Mouse (Mus musculus) limb, embryonic 12.5 days (tissue): ENCODE results near the gene Pkmyt1. TPM values are rescaled to one million over a fixed set of nuclear protein-coding genes. Genes with fewer than 3 reads are reported as not detected.

ENCODE experiments used
- ATAC-seq: fragments of 200-750 bp; cut with Nextera tagmentation; 2 replicates; pipeline ENCODE4 v1.8.0; 2017; ENCODE audit warnings: low read depth, moderate TSS enrichment; ENCODE audit not compliant: insufficient number of reproducible peaks, insufficient read depth, low FRiP score, low TSS enrichment
- H3K27ac ChIP-seq: fragments of 300-500 bp; sonication (generic); 2 replicates; pipeline ENCODE4 v1.5.1; 2016; ENCODE audit warnings: mild to moderate bottlenecking, moderate library complexity
- H3K27me3 ChIP-seq: fragments of 300-500 bp; sonication (generic); 2 replicates; pipeline ENCODE4 v1.6.1; 2016; ENCODE audit warnings: mild to moderate bottlenecking, moderate library complexity
- H3K36me3 ChIP-seq: fragments of 300-500 bp; sonication (generic); 2 replicates; pipeline ENCODE4 v1.6.1; 2016; ENCODE audit warnings: mild to moderate bottlenecking, moderate library complexity
- H3K4me1 ChIP-seq: fragments of 300-500 bp; sonication (generic); replicated peaks from 2 replicates; pipeline ENCODE4 v1.6.1; 2016
- H3K4me2 ChIP-seq: fragments of 300-500 bp; sonication (generic); 2 replicates; pipeline ENCODE4 v1.6.1; 2016; ENCODE audit warnings: mild to moderate bottlenecking, moderate library complexity
- H3K4me3 ChIP-seq: fragments of 300-500 bp; sonication (generic); replicated peaks from 2 replicates; pipeline ENCODE4 v1.5.1; 2016; ENCODE audit warnings: mild to moderate bottlenecking
- H3K9ac ChIP-seq: fragments of 300-500 bp; sonication (generic); replicated peaks from 2 replicates; pipeline ENCODE4 v1.6.1; 2016; ENCODE audit warnings: mild to moderate bottlenecking, moderate library complexity
- H3K9me3 ChIP-seq: fragments of 300-500 bp; sonication (generic); 2 replicates; pipeline ENCODE4 v1.6.1; 2016; ENCODE audit warnings: mild to moderate bottlenecking, moderate library complexity
- WGBS: fragments of 180-500 bp; shearing (Covaris S2); methylation state at CpG from one replicate; pipeline ENCODE4 v1.1.7; 2016; 5-methylcytosine and 5-hydroxymethylcytosine counted together
- polyA plus RNA-seq: library from polyadenylated mRNA; unstranded; fragments of >200 nt; fragmentation: Nextera tagmentation; extraction: Ambion mirVana; gene quantifications from 2 replicates; pipeline ENCODE4 v1.2.1, GENCODE M21; 2016

Gene Pkmyt1
- polyA plus RNA-seq, 1 experiment from 2014 or later, result 49.1 TPM

DNA sequence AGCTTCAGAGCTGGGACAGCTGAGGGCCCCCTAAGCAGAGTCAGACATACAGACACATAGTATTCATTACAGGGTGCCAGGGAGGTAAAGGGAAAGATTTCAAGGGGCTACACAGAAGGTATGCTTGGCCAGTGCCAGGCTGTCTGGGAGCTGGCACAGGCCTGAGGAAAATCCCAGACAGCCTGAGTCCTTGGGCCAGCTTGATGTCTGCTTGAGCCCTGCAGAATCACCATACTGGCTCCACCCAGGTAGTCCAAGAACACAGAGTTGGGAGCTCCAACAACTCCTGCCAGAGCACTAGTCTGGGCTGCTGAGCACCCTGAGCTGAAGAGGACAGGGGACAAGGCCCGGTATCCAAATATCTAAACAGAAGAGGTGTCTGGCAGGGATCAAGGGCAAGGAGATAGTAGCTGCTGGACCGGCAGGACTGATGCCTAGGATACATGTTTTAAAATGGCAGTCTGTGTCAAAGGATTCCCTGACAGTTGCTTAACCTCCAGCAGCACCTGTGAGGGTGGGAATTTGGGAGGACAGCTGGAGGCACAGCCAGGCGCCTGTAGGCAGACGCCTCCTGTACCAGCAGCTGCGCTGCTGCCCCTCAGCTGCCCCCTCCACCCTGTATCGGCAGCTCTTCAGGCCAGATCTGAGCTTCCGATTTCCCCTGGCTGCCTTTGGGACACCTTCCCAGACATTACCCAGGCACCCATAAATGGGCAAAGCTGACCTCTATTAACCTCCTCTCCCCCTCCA lies 3.6 kb upstream of the Pkmyt1 start, which contains the start of gene 1520401A03Rik:
1520401A03Rik (minus strand) TSS at position 408 of the 750 bp plus-strand sequence.
- Histone ChIP-seq H3K4me3 (no peak within 1 kb of the TSS), H3K4me2 (no peak within 1 kb of the TSS), H3K9me3 (no peaks in the 10 kb centered on the region), H3K27me3 (peaks cover 7% of the 10 kb centered on the region), H3K4me1 (peaks cover 13% of the 10 kb centered on the region), H3K27ac (no peak within 1 kb of the TSS), H3K9ac (no peak within 1 kb of the TSS), H3K36me3 (no peaks in the 10 kb centered on the region)
- no peak for ATAC-seq
- WGBS, result 50% methylated on average over 7 of the region's 7 CpGs

DNA sequence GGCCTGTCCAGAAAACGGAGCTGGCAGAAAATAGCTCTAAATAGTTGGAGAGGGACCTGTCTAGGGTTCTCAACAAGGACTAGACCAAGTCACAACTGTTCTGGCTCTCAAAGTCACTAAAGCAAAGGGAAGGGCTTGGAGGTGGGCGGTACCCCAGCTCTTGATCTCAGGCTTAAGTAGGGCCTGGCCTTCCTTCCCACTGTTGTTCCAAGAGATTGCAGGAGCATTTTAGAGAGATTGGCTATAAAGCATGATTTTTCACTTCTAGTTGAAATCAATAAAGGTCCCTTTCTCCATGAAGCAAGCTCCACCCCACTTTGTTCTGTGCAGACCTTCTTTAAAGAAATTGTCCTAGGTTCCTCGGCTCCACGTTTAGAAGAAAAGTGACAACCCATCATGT lies 659 bp upstream of the Pkmyt1 start:
- ATAC-seq, result no peak
- H3K4me1 ChIP-seq, result peaks cover 13% of the 10 kb centered on the region
- no peaks in the 10 kb centered on the region for H3K9me3 ChIP-seq
- peak overlapping the region; percentile 88 for H3K4me3 ChIP-seq
- H3K4me2 ChIP-seq, result peak overlapping the region; percentile 81
- peak overlapping the region; percentile 71 for H3K27ac ChIP-seq
- no peaks in the 10 kb centered on the region for H3K36me3 ChIP-seq
- WGBS, result 59% methylated on average over 4 of the region's 4 CpGs
- H3K27me3 ChIP-seq, result peaks cover 5% of the 10 kb centered on the region; the same call in 1 of the 2 replicates
- H3K9ac ChIP-seq, result peak overlapping the region; percentile 73

DNA sequence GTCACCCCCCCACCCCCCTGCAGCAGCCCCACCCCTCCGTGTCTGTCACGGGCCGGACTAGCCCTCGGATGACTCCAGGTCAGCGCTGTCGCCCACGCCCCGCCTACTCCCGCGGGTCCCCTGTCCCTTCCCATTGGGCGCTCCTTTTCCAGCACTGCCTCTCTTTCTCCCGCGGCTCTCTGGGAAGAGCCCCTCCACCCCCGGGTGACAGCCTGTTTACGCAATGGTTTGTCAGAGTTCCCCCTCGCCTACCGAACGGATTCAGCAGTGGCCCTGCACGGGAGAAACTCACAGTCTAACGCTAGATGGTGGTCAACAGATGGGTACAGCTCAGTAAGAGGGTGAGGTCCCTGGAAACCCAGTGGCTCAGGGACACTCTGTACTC lies 614 bp downstream of the Pkmyt1 start:
- ATAC-seq, result peak; percentile 71
- WGBS, result under 1% methylated on average over 20 of the region's 20 CpGs

DNA sequence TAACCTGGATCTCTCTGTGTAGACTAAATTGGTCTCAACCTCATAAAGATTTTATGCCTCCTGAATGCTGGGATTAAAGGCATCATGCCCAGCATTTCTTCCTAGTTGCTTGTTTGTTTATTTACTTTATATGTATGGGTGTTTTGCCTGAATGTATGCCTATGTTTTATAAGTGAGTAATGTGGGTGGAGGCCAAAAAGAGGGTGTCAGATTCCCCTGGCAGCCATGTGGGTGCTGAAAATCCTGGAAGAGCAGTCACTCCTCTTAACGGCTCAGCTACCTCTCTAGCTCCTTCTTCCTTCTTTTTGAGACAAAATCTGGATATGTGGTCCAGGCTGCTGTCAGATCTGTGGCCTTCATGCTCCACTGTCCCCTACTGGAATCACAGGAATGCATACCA lies 4.3 kb downstream of the Pkmyt1 start:
- Histone ChIP-seq H3K4me3 (no peak overlapping the region), H3K27ac (no peak overlapping the region), H3K9me3 (no peaks in the 10 kb centered on the region), H3K36me3 (peaks cover 19% of the 10 kb centered on the region), H3K4me2 (no peak overlapping the region), H3K4me1 (peaks cover 11% of the 10 kb centered on the region), H3K9ac (no peak overlapping the region), H3K27me3 (no peaks in the 10 kb centered on the region)
- 53% methylated on average over 1 of the region's 1 CpGs for WGBS
- no peak for ATAC-seq

More for the DNA sequence above, 614 bp downstream of the Pkmyt1 start:
- Histone ChIP-seq H3K36me3 (no peaks in the 10 kb centered on the region), H3K27ac (peak overlapping the region; percentile 66; the same call in 1 of the 2 replicates), H3K4me2 (peak overlapping the region; percentile 81), H3K4me3 (peak overlapping the region; percentile 88), H3K4me1 (peaks cover 13% of the 10 kb centered on the region), H3K9ac (peak overlapping the region; percentile 78), H3K27me3 (no peaks in the 10 kb centered on the region), H3K9me3 (no peaks in the 10 kb centered on the region)

DNA sequence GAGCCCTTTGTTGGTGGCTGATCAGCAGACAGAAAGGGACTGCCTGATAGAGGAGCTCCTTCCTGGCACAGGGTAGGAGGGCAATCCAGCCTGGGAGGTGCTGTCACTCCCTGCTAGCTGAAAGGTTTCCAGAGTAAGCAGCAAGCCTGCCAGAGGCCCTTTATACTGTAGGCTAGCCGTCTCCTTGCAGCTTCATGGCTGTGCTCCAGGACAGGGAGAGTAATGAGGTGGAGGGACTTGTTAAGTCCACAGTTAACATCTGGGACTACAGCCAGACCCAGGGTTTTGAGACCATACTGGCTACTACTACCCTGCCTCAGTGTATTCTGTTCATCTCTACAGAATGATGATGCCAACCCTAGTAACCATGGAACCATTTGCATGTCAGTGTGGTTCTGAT lies 8.2 kb downstream of the Pkmyt1 start:
- no peaks in the 10 kb centered on the region for H3K9me3 ChIP-seq
- H3K27ac ChIP-seq, result no peak overlapping the region
- H3K4me3 ChIP-seq, result no peak overlapping the region
- H3K4me1 ChIP-seq, result peaks cover 4% of the 10 kb centered on the region
- no peak overlapping the region for H3K4me2 ChIP-seq
- 80% methylated on average over 1 of the region's 1 CpGs for WGBS
- ATAC-seq, result no peak
- no peak overlapping the region for H3K9ac ChIP-seq
- H3K36me3 ChIP-seq, result peaks cover 30% of the 10 kb centered on the region
- peaks cover 26% of the 10 kb centered on the region for H3K27me3 ChIP-seq

DNA sequence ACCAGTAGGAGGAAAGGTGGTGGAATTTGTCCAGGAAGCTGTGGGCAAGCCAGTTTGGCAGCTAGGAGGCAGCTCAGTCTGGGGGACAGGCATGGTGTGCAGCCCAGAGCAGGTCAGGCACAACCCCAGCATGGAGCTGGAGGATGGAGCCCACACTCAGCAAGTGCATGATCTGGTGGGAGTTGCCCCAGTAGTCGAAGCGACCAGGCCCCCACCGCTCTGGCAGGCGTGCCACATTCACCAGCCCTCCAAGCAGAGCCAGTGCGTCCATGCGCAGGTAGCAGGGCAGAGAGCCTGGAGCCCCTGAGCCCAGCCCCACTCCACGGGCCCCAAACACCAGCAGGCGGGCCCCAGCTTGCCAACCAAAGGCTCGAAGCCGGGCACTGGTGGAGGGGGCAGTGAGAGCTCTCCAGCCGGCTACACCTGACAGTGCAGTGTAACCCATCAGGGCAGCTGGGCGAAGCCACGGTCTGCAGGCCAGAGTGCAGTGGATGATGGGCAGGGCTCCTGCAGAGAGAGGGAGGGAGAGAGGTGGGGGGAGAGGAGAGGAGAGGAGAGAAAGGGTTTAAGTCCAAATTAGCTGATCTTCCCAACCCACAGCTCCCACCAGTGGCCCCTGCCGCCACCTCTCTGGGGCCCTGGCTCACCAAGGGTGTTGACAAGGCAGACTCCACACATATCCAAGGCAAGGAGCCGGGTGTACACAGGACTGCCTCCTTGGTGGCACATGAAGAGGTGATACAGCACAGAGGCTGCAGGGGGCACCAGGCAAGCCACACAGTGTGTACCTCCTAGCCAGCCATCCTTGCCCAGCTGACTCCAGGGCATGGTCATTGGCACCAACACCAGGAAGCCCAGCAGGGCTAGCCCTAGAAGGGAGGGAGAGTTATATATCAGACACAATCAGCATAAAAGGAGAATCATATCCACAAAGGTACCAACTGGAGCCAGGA lies 11.6 kb downstream of the Pkmyt1 start:
- Histone ChIP-seq H3K9ac (peak overlapping the region; percentile 31; the same call in 1 of the 2 replicates), H3K27me3 (peaks cover 60% of the 10 kb centered on the region), H3K9me3 (no peaks in the 10 kb centered on the region), H3K36me3 (peaks cover 30% of the 10 kb centered on the region), H3K27ac (no peak overlapping the region), H3K4me3 (no peak overlapping the region; the same call in 1 of the 2 replicates), H3K4me1 (peaks cover 21% of the 10 kb centered on the region), H3K4me2 (no peak overlapping the region)
- ATAC-seq, result no peak
- 68% methylated on average over 15 of the region's 15 CpGs for WGBS

DNA sequence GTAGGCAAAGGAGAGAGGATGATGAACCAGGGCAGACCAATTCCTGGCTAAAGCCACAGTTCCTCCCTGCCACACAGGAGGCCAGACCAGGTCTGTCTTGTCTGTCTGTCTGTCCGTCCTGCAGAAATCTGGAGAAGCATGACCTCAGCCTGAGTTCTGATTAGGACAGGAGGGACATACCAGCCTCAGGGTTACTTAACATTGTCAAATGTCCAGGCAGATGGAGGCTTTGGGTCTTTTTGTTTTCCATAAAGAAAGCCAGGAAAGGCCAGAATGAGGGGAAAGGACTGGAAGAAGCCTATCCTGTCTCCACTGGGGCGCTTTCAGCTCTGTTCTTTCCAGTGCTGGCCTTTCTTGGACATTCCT lies 12.7 kb downstream of the Pkmyt1 start:
- Histone ChIP-seq H3K9ac (peak overlapping the region; percentile 67), H3K4me2 (peak overlapping the region; percentile 97), H3K4me3 (peak overlapping the region; percentile 67), H3K4me1 (peaks cover 21% of the 10 kb centered on the region), H3K9me3 (no peaks in the 10 kb centered on the region), H3K27ac (no peak overlapping the region), H3K27me3 (peaks cover 70% of the 10 kb centered on the region), H3K36me3 (peaks cover 26% of the 10 kb centered on the region)
- no peak for ATAC-seq
- 47% methylated on average over 2 of the region's 2 CpGs for WGBS

DNA sequence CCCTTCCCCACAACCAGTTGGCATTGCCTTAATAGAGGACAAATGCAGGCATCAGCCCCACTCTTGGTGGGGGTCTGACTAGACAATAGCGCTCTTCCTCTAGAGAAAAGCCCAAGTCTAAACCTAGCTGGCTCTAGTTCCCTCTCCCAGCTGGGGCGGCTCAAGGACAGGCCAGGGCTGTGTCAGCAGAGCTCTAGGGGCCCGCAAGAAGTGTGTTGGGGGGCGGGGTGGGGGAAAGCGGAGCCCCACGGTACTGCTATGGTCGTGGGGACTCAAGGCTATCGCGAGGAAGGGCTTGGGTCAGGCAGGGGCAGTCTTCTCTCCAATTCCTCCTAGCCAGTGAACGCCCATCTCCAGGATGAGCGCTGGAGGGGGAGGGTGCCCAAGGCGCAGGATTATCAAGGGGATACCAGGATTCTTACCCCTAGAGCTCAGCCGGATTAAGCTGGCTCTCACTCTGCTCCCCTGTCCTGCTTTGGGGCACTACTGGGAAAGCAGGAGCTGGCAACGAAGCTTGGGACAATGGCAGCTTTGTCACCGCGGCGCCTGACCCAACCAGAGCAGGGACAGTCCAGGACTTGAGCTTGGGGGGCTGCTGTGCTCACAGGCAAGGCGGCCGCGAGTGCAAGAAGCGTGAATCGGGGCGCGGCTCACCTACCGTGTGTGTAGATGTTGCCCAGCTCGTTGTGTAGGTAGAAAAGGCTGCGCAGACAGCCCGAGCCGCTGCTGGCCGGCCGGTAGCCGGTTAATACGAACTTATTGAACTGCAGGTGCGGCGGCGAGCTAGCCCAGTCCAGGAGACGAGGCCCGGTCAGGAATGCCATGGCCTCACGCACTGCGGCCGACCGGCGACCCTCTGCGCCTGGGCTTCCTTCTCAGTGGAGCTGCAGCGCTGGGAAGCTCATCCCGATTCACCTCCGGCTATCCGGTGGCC lies 13.3 kb downstream of the Pkmyt1 start:
- H3K27me3 ChIP-seq, result peaks cover 77% of the 10 kb centered on the region
- peak overlapping the region; percentile 97 for H3K4me2 ChIP-seq
- under 1% methylated on average over 48 of the region's 48 CpGs for WGBS
- peaks cover 20% of the 10 kb centered on the region for H3K36me3 ChIP-seq
- ATAC-seq, result peak; percentile 13; the same call in 1 of the 2 replicates
- peak overlapping the region; percentile 56 for H3K27ac ChIP-seq
- H3K9me3 ChIP-seq, result no peaks in the 10 kb centered on the region
- H3K9ac ChIP-seq, result peak overlapping the region; percentile 67
- H3K4me3 ChIP-seq, result peak overlapping the region; percentile 67
- H3K4me1 ChIP-seq, result peaks cover 25% of the 10 kb centered on the region

DNA sequence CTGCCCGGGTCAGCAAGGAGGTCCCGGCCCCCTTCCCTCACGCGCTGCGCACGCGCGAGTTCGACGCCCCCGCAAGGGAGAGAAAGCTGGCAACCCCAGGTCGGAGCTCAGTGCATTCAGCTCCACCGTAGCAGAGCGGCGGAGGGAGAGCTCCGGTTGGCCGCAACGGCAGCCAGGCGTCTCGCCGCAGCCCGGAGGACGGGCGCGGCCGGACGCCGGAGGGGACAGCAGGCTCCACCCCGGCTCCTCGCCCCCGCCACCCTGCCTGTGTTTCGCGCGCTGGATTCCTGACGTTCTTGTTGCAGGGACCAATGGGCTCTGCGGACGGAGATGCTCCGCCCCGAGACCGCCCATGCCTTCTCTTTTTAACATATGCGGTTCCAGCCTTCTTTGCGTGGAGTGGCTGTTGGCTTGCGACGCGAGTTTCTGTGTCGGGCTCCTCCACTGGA lies 14.0 kb downstream of the Pkmyt1 start:
- Histone ChIP-seq H3K9me3 (no peaks in the 10 kb centered on the region), H3K27ac (peak overlapping the region; percentile 56), H3K36me3 (peaks cover 13% of the 10 kb centered on the region), H3K4me2 (peak overlapping the region; percentile 97), H3K4me1 (peaks cover 32% of the 10 kb centered on the region), H3K9ac (peak overlapping the region; percentile 67), H3K27me3 (peaks cover 84% of the 10 kb centered on the region), H3K4me3 (peak overlapping the region; percentile 67)
- WGBS, result 1% methylated on average over 46 of the region's 46 CpGs
- peak; percentile 29; the same call in 1 of the 2 replicates for ATAC-seq

DNA sequence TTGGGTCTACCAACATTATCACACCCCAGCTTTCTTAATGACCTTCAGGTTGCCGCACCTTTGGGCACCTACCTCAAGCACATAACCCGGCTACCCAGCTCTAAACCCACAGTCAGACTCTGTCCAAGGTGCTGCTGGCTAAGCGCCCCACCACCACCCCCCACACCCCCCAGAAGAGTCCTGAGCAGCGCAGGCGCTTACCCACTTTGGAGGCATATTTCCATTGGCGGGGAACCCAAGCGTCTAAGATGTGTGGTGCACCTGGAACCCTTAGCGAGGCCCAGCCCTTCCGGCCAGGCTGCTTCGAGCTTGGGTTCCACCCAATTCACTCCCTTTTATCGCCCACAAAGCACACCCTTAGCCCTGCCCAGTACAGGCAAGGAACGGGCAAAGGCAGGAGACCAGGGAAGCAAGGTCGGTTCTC lies 14.5 kb downstream of the Pkmyt1 start, which contains the start of gene Paqr4:
Paqr4 (minus strand) TSS at position 270 of the 424 bp plus-strand sequence.
- Histone ChIP-seq H3K9me3 (no peaks in the 10 kb centered on the region), H3K4me2 (peak within 1 kb of the TSS; percentile 97), H3K4me1 (peaks cover 37% of the 10 kb centered on the region), H3K9ac (peak within 1 kb of the TSS; percentile 67), H3K27me3 (peaks cover 88% of the 10 kb centered on the region), H3K36me3 (peaks cover 10% of the 10 kb centered on the region; the same call in 1 of the 2 replicates), H3K4me3 (peak within 1 kb of the TSS; percentile 67), H3K27ac (peak within 1 kb of the TSS; percentile 56)
- 4% methylated on average over 13 of the region's 13 CpGs for WGBS
- peak; percentile 12; the same call in 1 of the 2 replicates for ATAC-seq
